Mouse (Mus musculus) MEL (cell line): ENCODE measurements around the gene Tekt5. TPM values are rescaled to one million over a fixed set of nuclear protein-coding genes. Genes with fewer than 3 reads are reported as not detected.

Experiments used
- DNase-seq: peaks from one replicate; pipeline ENCODE4 v3.0.0; 2011; ENCODE audit warnings: low read depth, low spot score
- H3K27ac ChIP-seq: 2 replicates; pipeline ENCODE4 v1.5.1; 2012; ENCODE audit warnings: low read depth, mild to moderate bottlenecking, control low read depth, low read length, moderate library complexity; ENCODE audit not compliant: control insufficient read depth
- H3K27me3 ChIP-seq, 2 experiments: fragments of 150-350 bp in 1 of 2; sonication (generic) in 1 of 2; 2 replicates each; pipeline ENCODE4 v1.6.1; 2012; ENCODE audit warnings: low read length in 2 of 2, mild to moderate bottlenecking in 2 of 2, improper control_type of control experiment in 1 of 2, moderate library complexity in 1 of 2; ENCODE audit not compliant: insufficient read depth in 2 of 2, control insufficient read depth in 1 of 2
- H3K36me3 ChIP-seq, 2 experiments: 2 replicates each; pipeline ENCODE4 v1.6.1; 2012 to 2014; ENCODE audit warnings: low read length in 2 of 2, improper control_type of control experiment in 1 of 2, inconsistent platforms in 1 of 2, mild to moderate bottlenecking in 1 of 2; ENCODE audit not compliant: insufficient read depth in 2 of 2, control insufficient read depth in 1 of 2
- H3K4me1 ChIP-seq, 2 experiments: fragments of 150-350 bp in 1 of 2; sonication (generic) in 1 of 2; 2 replicates each; pipeline ENCODE4 v1.6.1; 2012; ENCODE audit warnings: low read length in 2 of 2, improper control_type of control experiment in 1 of 2, mild to moderate bottlenecking in 1 of 2; ENCODE audit not compliant: insufficient read depth in 2 of 2, control insufficient read depth in 1 of 2
- H3K4me3 ChIP-seq, 2 experiments: fragments of 150-350 bp in 1 of 2; sonication (generic) in 1 of 2; 2 replicates each; pipeline ENCODE4 v1.5.1; 2012; ENCODE audit warnings: low read depth in 2 of 2, low read length in 2 of 2, mild to moderate bottlenecking in 2 of 2, moderate library complexity in 2 of 2, control low read depth in 1 of 2, improper control_type of control experiment in 1 of 2; ENCODE audit not compliant: control insufficient read depth in 1 of 2, insufficient read depth in 1 of 2
- H3K79me2 ChIP-seq: 2 replicates; pipeline ENCODE4 v1.6.1; 2012; ENCODE audit warnings: mild to moderate bottlenecking, low read length, moderate library complexity; ENCODE audit not compliant: control insufficient read depth, poor library complexity, insufficient read depth
- H3K9ac ChIP-seq: 2 replicates; pipeline ENCODE4 v1.6.1; 2012; ENCODE audit warnings: low read depth, mild to moderate bottlenecking, control low read depth, low read length, moderate library complexity; ENCODE audit not compliant: control insufficient read depth, poor library complexity, severe bottlenecking
- H3K9me3 ChIP-seq: fragments of 150-350 bp; sonication (generic); replicated peaks from 2 replicates; pipeline ENCODE4 v1.6.1; 2012; ENCODE audit warnings: mild to moderate bottlenecking, low read length, improper control_type of control experiment, moderate library complexity; ENCODE audit not compliant: insufficient read depth
- BHLHE40 ChIP-seq: IDR thresholded peaks from 2 replicates; pipeline ENCODE4 v1.6.1; 2012; ENCODE audit warnings: low read depth, mild to moderate bottlenecking, inconsistent platforms, low read length, improper control_type of control experiment, borderline replicate concordance
- CTCF ChIP-seq, 3 experiments: IDR thresholded peaks in 2 of 3; conservative IDR thresholded peaks in 1 of 3; 2 replicates each; pipeline ENCODE4 v1.5.1; 2011 to 2012; ENCODE audit warnings: low read length in 3 of 3, low read depth in 2 of 3, mild to moderate bottlenecking in 2 of 3, improper control_type of control experiment in 1 of 3, inconsistent platforms in 1 of 3, mixed read lengths in 1 of 3, moderate library complexity in 1 of 3; ENCODE audit not compliant: control insufficient read depth in 1 of 3, insufficient read depth in 1 of 3, poor library complexity in 1 of 3, severe bottlenecking in 1 of 3
- E2F4 ChIP-seq: IDR thresholded peaks from 2 replicates; pipeline ENCODE4 v1.6.1; 2011; ENCODE audit warnings: low read depth, low read length, improper control_type of control experiment, borderline replicate concordance
- EP300 ChIP-seq, 2 experiments: IDR thresholded peaks; 2 replicates each; pipeline ENCODE4 v1.6.1; 2011; ENCODE audit warnings: improper control_type of control experiment in 2 of 2, low read length in 2 of 2, low read depth in 1 of 2, mild to moderate bottlenecking in 1 of 2
- ETS1 ChIP-seq: IDR thresholded peaks from 2 replicates; pipeline ENCODE4 v1.6.1; 2012; ENCODE audit warnings: low read depth, mild to moderate bottlenecking, inconsistent platforms, low read length, improper control_type of control experiment, moderate library complexity
- KAT2A ChIP-seq: conservative IDR thresholded peaks from 2 replicates; pipeline ENCODE4 v1.6.1; 2012; ENCODE audit warnings: low read depth, low read length, improper control_type of control experiment, inconsistent platforms
- MAZ ChIP-seq: IDR thresholded peaks from 2 replicates; pipeline ENCODE4 v1.6.1; 2012; ENCODE audit warnings: low read depth, mild to moderate bottlenecking, inconsistent platforms, low read length, improper control_type of control experiment
- MXI1 ChIP-seq: IDR thresholded peaks from 2 replicates; pipeline ENCODE4 v1.6.1; 2011; ENCODE audit warnings: mild to moderate bottlenecking, low read depth, low read length, improper control_type of control experiment
- MYC ChIP-seq: IDR thresholded peaks from 2 replicates; pipeline ENCODE4 v1.6.1; 2011; ENCODE audit warnings: low read depth, mild to moderate bottlenecking, low read length, improper control_type of control experiment, moderate library complexity
- NELFE ChIP-seq: IDR thresholded peaks from 2 replicates; pipeline ENCODE4 v1.6.1; 2011; ENCODE audit warnings: low read depth, low read length, improper control_type of control experiment
- NRF1 ChIP-seq: IDR thresholded peaks from 2 replicates; pipeline ENCODE4 v1.6.1; 2014; ENCODE audit warnings: low read depth, mild to moderate bottlenecking, inconsistent platforms, low read length, improper control_type of control experiment, moderate library complexity; ENCODE audit not compliant: poor library complexity, insufficient read depth, severe bottlenecking
- POLR2A ChIP-seq, 2 experiments: IDR thresholded peaks; 2 replicates each; pipeline ENCODE4 v1.6.1; 2011 to 2012; ENCODE audit warnings: low read length in 2 of 2, mild to moderate bottlenecking in 2 of 2, control low read depth in 1 of 2, improper control_type of control experiment in 1 of 2, low read depth in 1 of 2, moderate library complexity in 1 of 2; ENCODE audit not compliant: control insufficient read depth in 1 of 2, insufficient read depth in 1 of 2, poor library complexity in 1 of 2
- RAD21 ChIP-seq: IDR thresholded peaks from 2 replicates; pipeline ENCODE4 v1.6.1; 2011; ENCODE audit warnings: mild to moderate bottlenecking, low read depth, low read length, improper control_type of control experiment
- RCOR1 ChIP-seq: IDR thresholded peaks from 2 replicates; pipeline ENCODE4 v1.6.1; 2012; ENCODE audit warnings: low read depth, mild to moderate bottlenecking, inconsistent platforms, low read length, improper control_type of control experiment
- SIN3A ChIP-seq: IDR thresholded peaks from 2 replicates; pipeline ENCODE4 v1.6.1; 2012; ENCODE audit warnings: low read length, improper control_type of control experiment, inconsistent platforms
- SMC3 ChIP-seq: IDR thresholded peaks from 2 replicates; pipeline ENCODE4 v1.6.1; 2011; ENCODE audit warnings: low read depth, low read length, improper control_type of control experiment
- TAL1 ChIP-seq: IDR thresholded peaks from 2 replicates; pipeline ENCODE4 v1.6.1; 2012; ENCODE audit warnings: mild to moderate bottlenecking, inconsistent platforms, low read length, moderate library complexity, mixed read lengths
- TBP ChIP-seq: IDR thresholded peaks from 2 replicates; pipeline ENCODE4 v1.8.0; 2011; ENCODE audit warnings: low read depth, low read length, improper control_type of control experiment
- USF1 ChIP-seq: IDR thresholded peaks from 2 replicates; pipeline ENCODE4 v1.6.1; 2014; ENCODE audit warnings: low read depth, mild to moderate bottlenecking, inconsistent platforms, low read length, improper control_type of control experiment, moderate library complexity
- ZKSCAN1 ChIP-seq: IDR thresholded peaks from 2 replicates; pipeline ENCODE4 v1.6.1; 2012; ENCODE audit warnings: low read depth, mild to moderate bottlenecking, inconsistent platforms, low read length, improper control_type of control experiment, moderate library complexity
- ZMIZ1 ChIP-seq: IDR thresholded peaks from 2 replicates; pipeline ENCODE4 v1.6.1; 2012; ENCODE audit warnings: low read depth, mild to moderate bottlenecking, inconsistent platforms, low read length, improper control_type of control experiment, moderate library complexity
- polyA plus RNA-seq, 2 experiments: library from polyadenylated mRNA; stranded (reverse) in 1 of 2; unstranded in 1 of 2; fragments of >175 nt in 1 of 2; fragments of >200 nt in 1 of 2; gene quantifications; 2 replicates each; pipeline versions ENCODE4 v1.2.1 to v1.2.4; 2012; ENCODE audit warnings: low replicate concordance in 2 of 2, low read depth in 1 of 2; ENCODE audit not compliant: insufficient read length in 2 of 2, insufficient read depth in 1 of 2, missing spikeins in 1 of 2
- total RNA-seq: library from RNA; depleted of rRNA; stranded (reverse); fragments of 300-350 nt; gene quantifications from 2 replicates; pipeline ENCODE4 v1.2.3, GENCODE M21; 2012

Gene Tekt5
- total and polyA plus RNA-seq, 3 experiments, result 0.08 to 0.25 TPM; not detected in 1

- TF ChIP-seq EP300 (IDR thresholded peaks at IDR 0.05; ENCODE audit: low read depth in 1 of 2, low read length in 2 of 2) (no peak), NELFE (no peak), CTCF (IDR thresholded peaks at IDR 0.05 in 2 of 3, conservative IDR thresholded peaks at IDR 0.05 in 1 of 3; ENCODE audit: control insufficient read depth in 1 of 3, insufficient read depth in 1 of 3, low read depth in 2 of 3, low read length in 3 of 3, poor library complexity in 1 of 3, severe bottlenecking in 1 of 3) (no peak), SMC3 (no peak), TBP (no peak), RAD21 (no peak), MAZ (no peak)
- no peak for DNase-seq
- no peaks in the 10 kb centered on the region for H3K9me3 ChIP-seq
- H3K79me2 ChIP-seq, result no peaks in the 10 kb centered on the region
- no peaks in the 10 kb centered on the region for H3K36me3 ChIP-seq
- no peaks in the 10 kb centered on the region for H3K4me1 ChIP-seq
- H3K4me3 ChIP-seq, result no peak overlapping the region
- no peak overlapping the region for H3K27ac ChIP-seq
- no peak overlapping the region for H3K9ac ChIP-seq
- H3K27me3 ChIP-seq, result no peaks in the 10 kb centered on the region
These were observed 62.6 kb downstream of the Tekt5 start for GRCm38 (mm10) chr16:10332732-10333131.

DNA sequence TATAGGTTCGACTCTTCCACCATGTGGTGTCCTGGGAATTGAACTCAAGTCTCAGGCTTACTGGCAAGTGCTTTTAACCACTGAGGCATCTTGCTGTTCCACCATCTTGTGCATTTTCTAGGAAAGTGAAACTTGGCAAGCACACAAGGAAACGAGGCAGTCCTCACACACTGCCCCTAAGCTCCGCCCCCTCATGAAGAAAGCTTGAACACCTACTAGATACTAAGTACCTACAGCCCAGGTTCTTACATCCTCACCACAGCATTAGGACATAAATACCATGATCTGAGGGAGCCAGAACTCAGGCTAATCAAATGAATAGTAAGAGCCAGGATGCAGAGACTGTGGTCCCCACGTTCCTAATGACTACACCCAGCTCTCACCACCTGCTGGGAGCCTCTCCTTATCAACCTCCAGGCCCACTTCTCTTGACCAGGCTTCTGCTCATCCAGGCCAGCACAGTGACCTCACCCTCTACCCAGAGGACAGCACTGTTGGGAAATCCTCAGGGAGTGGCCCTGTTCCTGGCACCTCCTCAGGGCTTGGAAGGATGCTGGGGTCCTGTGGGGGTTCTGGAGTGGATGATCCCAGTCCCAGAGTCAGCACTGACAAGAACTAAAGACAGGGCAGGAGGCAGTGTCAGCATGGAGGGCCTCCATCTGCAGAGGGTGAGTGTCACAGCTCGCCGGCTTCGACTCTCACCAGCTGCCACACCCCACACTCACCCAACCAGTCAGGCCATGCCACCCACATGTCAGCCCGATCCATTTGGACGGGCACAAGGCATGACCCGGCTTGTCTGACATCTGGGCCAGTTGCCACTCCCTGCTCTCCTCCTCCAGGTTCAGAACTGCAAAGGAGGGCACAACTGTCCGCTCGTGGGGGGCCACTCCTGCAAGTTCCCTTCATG lies 64.4 kb downstream of the Tekt5 start:
- Histone ChIP-seq H3K27me3 (0 out of 4 replicates have a peak, but pooled peaks cover 0 to 2% of the 10 kb centered on the region in 2 experiments), H3K4me3 (peak overlapping the region in 1 of 2 experiments; percentile 28; a peak in 2 of 4 replicates), H3K79me2 (no peaks in the 10 kb centered on the region), H3K27ac (no peak overlapping the region), H3K36me3 (no peaks in the 10 kb centered on the region), H3K4me1 (no peaks in the 10 kb centered on the region), H3K9ac (no peak overlapping the region), H3K9me3 (no peaks in the 10 kb centered on the region)
- no peak for DNase-seq
- no peak for TF ChIP-seq E2F4
- no peak for TF ChIP-seq USF1
- no peak for TF ChIP-seq SIN3A
- TF ChIP-seq MXI1, result no peak
- TF ChIP-seq NRF1, result no peak
- TF ChIP-seq ZKSCAN1, result no peak
- TF ChIP-seq BHLHE40, result no peak
- no peak for TF ChIP-seq ETS1
- TF ChIP-seq KAT2A, result no peak
- no peak for TF ChIP-seq POLR2A (IDR thresholded peaks at IDR 0.05; ENCODE audit: control insufficient read depth in 1 of 2, insufficient read depth in 1 of 2, low read depth in 1 of 2, low read length in 2 of 2, poor library complexity in 1 of 2)
- TF ChIP-seq ZMIZ1, result no peak
- TF ChIP-seq RCOR1, result no peak
- TF ChIP-seq TAL1, result no peak
- TF ChIP-seq MYC, result no peak
